Mouse (Mus musculus): ENCODE measurements around the gene Rundc1. TPM values are rescaled to one million over a fixed set of nuclear protein-coding genes. Genes with fewer than 3 reads are reported as not detected.

Gene Rundc1
- total RNA-seq, 2 experiments from 2014 or later = 22.9 to 23.5 TPM

Small RNA genes lying within 50 kb of the gene (microRNA-seq; reads per million reads assigned to microRNA genes)
- gene Mir6929 = not detected

Other genes starting within 250 kb of the Rundc1 start
- gene Ccr10, start 249.6 kb upstream of the Rundc1 start, total RNA-seq (2021) = not detected
- gene Ezh1, start 198.6 kb upstream of the Rundc1 start, total RNA-seq (2021) = 10 to 100 TPM; 34.3 to 36.6 TPM
- gene Ramp2, start 179.1 kb upstream of the Rundc1 start, total RNA-seq (2021) = 10 to 100 TPM; 56.2 to 64.0 TPM
- 10 to 100 TPM; 76.2 to 77.1 TPM for gene Vps25, start 171.4 kb upstream of the Rundc1 start, total RNA-seq (2021)
- 1 to 10 TPM; 5.4 to 6.2 TPM for gene Wnk4, start 164.5 kb upstream of the Rundc1 start, total RNA-seq (2021)
- gene Cntd1, start 146.1 kb upstream of the Rundc1 start, total RNA-seq (2021) = under 1 TPM; 0.30 to 0.68 TPM
- gene Coa3, start 146.0 kb upstream of the Rundc1 start, total RNA-seq (2021) = 10 to 100 TPM; 80.2 to 87.2 TPM
- 100 to 1,000 TPM; 141 to 144 TPM for gene Becn1, start 122.8 kb upstream of the Rundc1 start, total RNA-seq (2021)
- gene Psme3, start 108.9 kb upstream of the Rundc1 start, total RNA-seq (2021) = 100 to 1,000 TPM in 1 of 2 experiments, 10 to 100 TPM in 1; 95.9 to 109 TPM
- gene Aoc2, start 100.0 kb upstream of the Rundc1 start, total RNA-seq (2021) = 1 to 10 TPM; 6.2 to 6.6 TPM
- gene Aoc3, start 94.5 kb upstream of the Rundc1 start, total RNA-seq (2021) = 1 to 10 TPM; 1.4 to 1.8 TPM
- gene G6pc, start 57.5 kb upstream of the Rundc1 start, total RNA-seq (2021) = not detected
- gene Aarsd1, start 7.5 kb upstream of the Rundc1 start, total RNA-seq (2021) = 10 to 100 TPM; 50.3 to 52.5 TPM
- gene Gm27029, start 289 bp upstream of the Rundc1 start, total RNA-seq (2021) = 1 to 10 TPM; 4.5 to 6.5 TPM
- 1 to 10 TPM; 1.2 to 2.4 TPM for gene Ptges3l, start 248 bp downstream of the Rundc1 start, total RNA-seq (2021)
- gene Rpl27, start 17.2 kb downstream of the Rundc1 start, total RNA-seq (2021) = 10 to 100 TPM; 68.9 to 71.3 TPM
- gene Ifi35, start 23.3 kb downstream of the Rundc1 start, total RNA-seq (2021) = 1 to 10 TPM in 1 of 2 experiments, under 1 TPM in 1; 0.84 to 1.4 TPM
- 10 to 100 TPM; 70.3 to 72.3 TPM for gene Rnd2, start 39.9 kb downstream of the Rundc1 start, total RNA-seq (2021)
- gene Vat1, start 41.1 kb downstream of the Rundc1 start, total RNA-seq (2021) = 100 to 1,000 TPM; 107 to 112 TPM
- 1 to 10 TPM; 2.8 to 3.3 TPM for gene Brca1, start 126.9 kb downstream of the Rundc1 start, total RNA-seq (2021)
- 100 to 1,000 TPM; 109 to 157 TPM for gene Nbr1, start 127.1 kb downstream of the Rundc1 start, total RNA-seq (2021)
- 1 to 10 TPM; 1.5 to 3.5 TPM for gene Tmem106a, start 157.2 kb downstream of the Rundc1 start, total RNA-seq (2021)
- not detected for gene Gm11634, start 174.2 kb downstream of the Rundc1 start, total RNA-seq (2021)
- gene Rdm1, start 202.1 kb downstream of the Rundc1 start, total RNA-seq (2021) = 1 to 10 TPM; 4.5 to 4.7 TPM
- gene Arl4d, start 240.5 kb downstream of the Rundc1 start, total RNA-seq (2021) = 10 to 100 TPM; 23.3 to 26.5 TPM

Measured in left cerebral cortex, postnatal 4 days (tissue).